Mouse (Mus musculus) limb, embryonic 12.5 days (tissue): ENCODE measurements around the gene Kif6. TPM values are rescaled to one million over a fixed set of nuclear protein-coding genes. Genes with fewer than 3 reads are reported as not detected.

Experiments
- ATAC-seq: fragments of 200-750 bp; cut with Nextera tagmentation; 2 replicates; pipeline ENCODE4 v1.8.0; 2017; ENCODE audit warnings: low read depth, moderate TSS enrichment; ENCODE audit not compliant: insufficient number of reproducible peaks, insufficient read depth, low FRiP score, low TSS enrichment
- H3K27ac ChIP-seq: fragments of 300-500 bp; sonication (generic); 2 replicates; pipeline ENCODE4 v1.5.1; 2016; ENCODE audit warnings: mild to moderate bottlenecking, moderate library complexity
- H3K27me3 ChIP-seq: fragments of 300-500 bp; sonication (generic); 2 replicates; pipeline ENCODE4 v1.6.1; 2016; ENCODE audit warnings: mild to moderate bottlenecking, moderate library complexity
- H3K36me3 ChIP-seq: fragments of 300-500 bp; sonication (generic); 2 replicates; pipeline ENCODE4 v1.6.1; 2016; ENCODE audit warnings: mild to moderate bottlenecking, moderate library complexity
- H3K4me1 ChIP-seq: fragments of 300-500 bp; sonication (generic); replicated peaks from 2 replicates; pipeline ENCODE4 v1.6.1; 2016
- H3K4me2 ChIP-seq: fragments of 300-500 bp; sonication (generic); 2 replicates; pipeline ENCODE4 v1.6.1; 2016; ENCODE audit warnings: mild to moderate bottlenecking, moderate library complexity
- H3K4me3 ChIP-seq: fragments of 300-500 bp; sonication (generic); replicated peaks from 2 replicates; pipeline ENCODE4 v1.5.1; 2016; ENCODE audit warnings: mild to moderate bottlenecking
- H3K9ac ChIP-seq: fragments of 300-500 bp; sonication (generic); replicated peaks from 2 replicates; pipeline ENCODE4 v1.6.1; 2016; ENCODE audit warnings: mild to moderate bottlenecking, moderate library complexity
- H3K9me3 ChIP-seq: fragments of 300-500 bp; sonication (generic); 2 replicates; pipeline ENCODE4 v1.6.1; 2016; ENCODE audit warnings: mild to moderate bottlenecking, moderate library complexity
- WGBS: fragments of 180-500 bp; shearing (Covaris S2); methylation state at CpG from one replicate; pipeline ENCODE4 v1.1.7; 2016; 5-methylcytosine and 5-hydroxymethylcytosine counted together
- polyA plus RNA-seq: library from polyadenylated mRNA; unstranded; fragments of >200 nt; fragmentation: Nextera tagmentation; extraction: Ambion mirVana; gene quantifications from 2 replicates; pipeline ENCODE4 v1.2.1, GENCODE M21; 2016

Gene Kif6
- polyA plus RNA-seq, 1 experiment from 2014 or later = 4.7 TPM

- no peak for ATAC-seq
Observed at GRCm38 (mm10) chr17:49737217-49737774, 122.4 kb downstream of the Kif6 start.

GRCm38 (mm10) chr17:49738351-49738750 lies 123.4 kb downstream of the Kif6 start:
- ATAC-seq = no peak
- no peaks in the 10 kb centered on the region for H3K36me3 ChIP-seq

More at GRCm38 (mm10) chr17:49737217-49737774, 122.4 kb downstream of the Kif6 start:
- H3K27ac ChIP-seq = no peak overlapping the region
- no peak overlapping the region for H3K4me2 ChIP-seq
- H3K27me3 ChIP-seq = no peaks in the 10 kb centered on the region
- H3K9ac ChIP-seq = no peak overlapping the region
- H3K4me3 ChIP-seq = no peak overlapping the region
- 94% methylated on average over 6 of the region's 6 CpGs for WGBS
- H3K4me1 ChIP-seq = 0 out of 2 replicates have a peak, but pooled peaks cover 3% of the 10 kb centered on the region
- peaks cover 11% of the 10 kb centered on the region; the same call in 1 of the 2 replicates for H3K9me3 ChIP-seq
- H3K36me3 ChIP-seq = no peaks in the 10 kb centered on the region

GRCm38 (mm10) chr17:49739896-49740679 lies 125.2 kb downstream of the Kif6 start:
- Histone ChIP-seq H3K4me2 (no peak overlapping the region), H3K9me3 (peaks cover 11% of the 10 kb centered on the region; the same call in 1 of the 2 replicates), H3K27me3 (no peaks in the 10 kb centered on the region), H3K4me3 (no peak overlapping the region), H3K4me1 (peaks cover 7% of the 10 kb centered on the region; the same call in 1 of the 2 replicates), H3K9ac (no peak overlapping the region), H3K36me3 (no peaks in the 10 kb centered on the region), H3K27ac (no peak overlapping the region)
- WGBS = 85% methylated on average over 9 of the region's 9 CpGs
- no peak for ATAC-seq

More at GRCm38 (mm10) chr17:49738351-49738750, 123.4 kb downstream of the Kif6 start:
- Histone ChIP-seq H3K9ac (no peak overlapping the region), H3K4me1 (0 out of 2 replicates have a peak, but pooled peaks cover 3% of the 10 kb centered on the region), H3K9me3 (peaks cover 11% of the 10 kb centered on the region; the same call in 1 of the 2 replicates), H3K27ac (no peak overlapping the region), H3K4me3 (no peak overlapping the region), H3K27me3 (no peaks in the 10 kb centered on the region), H3K4me2 (no peak overlapping the region)
- WGBS = 70% methylated on average over 11 of the region's 11 CpGs

GRCm38 (mm10) chr17:49741172-49741571 lies 126.2 kb downstream of the Kif6 start:
- peaks cover 7% of the 10 kb centered on the region; the same call in 1 of the 2 replicates for H3K9me3 ChIP-seq
- no peaks in the 10 kb centered on the region for H3K36me3 ChIP-seq
- no peaks in the 10 kb centered on the region for H3K27me3 ChIP-seq
- no peak overlapping the region for H3K9ac ChIP-seq
- WGBS = 87% methylated on average over 4 of the region's 4 CpGs
- H3K4me2 ChIP-seq = no peak overlapping the region
- no peak overlapping the region for H3K4me3 ChIP-seq
- no peak overlapping the region for H3K27ac ChIP-seq
- peaks cover 7% of the 10 kb centered on the region; the same call in 1 of the 2 replicates for H3K4me1 ChIP-seq
- no peak for ATAC-seq

- WGBS = 39% methylated on average over 5 of the region's 5 CpGs
- ATAC-seq = no peak
- H3K4me2 ChIP-seq = no peak overlapping the region
- no peak overlapping the region for H3K4me3 ChIP-seq
- H3K9ac ChIP-seq = no peak overlapping the region
- H3K36me3 ChIP-seq = no peaks in the 10 kb centered on the region
- peaks cover 7% of the 10 kb centered on the region; the same call in 1 of the 2 replicates for H3K4me1 ChIP-seq
- no peak overlapping the region for H3K27ac ChIP-seq
- peaks cover 3% of the 10 kb centered on the region; the same call in 1 of the 2 replicates for H3K9me3 ChIP-seq
- no peaks in the 10 kb centered on the region for H3K27me3 ChIP-seq
Observed at GRCm38 (mm10) chr17:49741927-49742326, 127.0 kb downstream of the Kif6 start.

GRCm38 (mm10) chr17:49743580-49744463 lies 128.9 kb downstream of the Kif6 start:
- Histone ChIP-seq H3K27me3 (no peaks in the 10 kb centered on the region), H3K9me3 (peaks cover 5% of the 10 kb centered on the region; the same call in 1 of the 2 replicates), H3K36me3 (no peaks in the 10 kb centered on the region), H3K4me1 (peaks cover 7% of the 10 kb centered on the region; the same call in 1 of the 2 replicates), H3K4me2 (no peak overlapping the region), H3K4me3 (no peak overlapping the region), H3K9ac (no peak overlapping the region), H3K27ac (peak overlapping the region; percentile 26; the same call in 1 of the 2 replicates)
- WGBS = 41% methylated on average over 14 of the region's 14 CpGs
- no peak for ATAC-seq

- Histone ChIP-seq H3K4me1 (no peaks in the 10 kb centered on the region), H3K36me3 (no peaks in the 10 kb centered on the region), H3K4me3 (no peak overlapping the region), H3K9ac (no peak overlapping the region), H3K9me3 (peaks cover 12% of the 10 kb centered on the region; the same call in 1 of the 2 replicates), H3K27me3 (no peaks in the 10 kb centered on the region), H3K27ac (no peak overlapping the region), H3K4me2 (no peak overlapping the region)
- WGBS = 76% methylated on average over 6 of the region's 6 CpGs
- ATAC-seq = no peak
Observed at GRCm38 (mm10) chr17:49750889-49751324, 136.0 kb downstream of the Kif6 start.

GRCm38 (mm10) chr17:49753874-49754273 lies 138.9 kb downstream of the Kif6 start:
- Histone ChIP-seq H3K4me3 (no peak overlapping the region), H3K4me1 (no peaks in the 10 kb centered on the region), H3K36me3 (no peaks in the 10 kb centered on the region), H3K9me3 (peaks cover 8% of the 10 kb centered on the region; the same call in 1 of the 2 replicates), H3K27me3 (no peaks in the 10 kb centered on the region), H3K4me2 (no peak overlapping the region), H3K27ac (no peak overlapping the region), H3K9ac (no peak overlapping the region)
- WGBS = 90% methylated on average over 7 of the region's 7 CpGs
- no peak for ATAC-seq

GRCm38 (mm10) chr17:49756862-49757261 lies 141.9 kb downstream of the Kif6 start:
- Histone ChIP-seq H3K9me3 (peaks cover 8% of the 10 kb centered on the region; the same call in 1 of the 2 replicates), H3K36me3 (no peaks in the 10 kb centered on the region), H3K27ac (no peak overlapping the region), H3K9ac (no peak overlapping the region), H3K4me1 (no peaks in the 10 kb centered on the region), H3K27me3 (no peaks in the 10 kb centered on the region), H3K4me3 (no peak overlapping the region), H3K4me2 (no peak overlapping the region)
- 92% methylated on average over 19 of the region's 19 CpGs for WGBS
- no peak for ATAC-seq

- 82% methylated on average over 4 of the region's 4 CpGs for WGBS
- no peak for ATAC-seq
- H3K9ac ChIP-seq = no peak overlapping the region
- H3K9me3 ChIP-seq = peaks cover 8% of the 10 kb centered on the region; the same call in 1 of the 2 replicates
- no peak overlapping the region for H3K4me2 ChIP-seq
- H3K36me3 ChIP-seq = no peaks in the 10 kb centered on the region
- no peaks in the 10 kb centered on the region for H3K4me1 ChIP-seq
- no peak overlapping the region for H3K4me3 ChIP-seq
- no peaks in the 10 kb centered on the region for H3K27me3 ChIP-seq
- no peak overlapping the region for H3K27ac ChIP-seq
Observed at GRCm38 (mm10) chr17:49759047-49759446, 144.1 kb downstream of the Kif6 start.
